Mouse (Mus musculus) lung, adult 2 months (tissue): ENCODE data around the gene Homer1. TPM values are rescaled to one million over a fixed set of nuclear protein-coding genes. Genes with fewer than 3 reads are reported as not detected.

Experiments used
- DNase-seq: peaks from one replicate; pipeline ENCODE4 v3.0.0; 2022
- H3K4me1 ChIP-seq: fragments of 200-500 bp; 2 replicates; pipeline ENCODE4 v1.6.1; 2011; ENCODE audit warnings: low read length; ENCODE audit not compliant: control insufficient read depth, insufficient read depth
- H3K4me3 ChIP-seq: fragments of 200-500 bp; replicated peaks from 2 replicates; pipeline ENCODE3; 2011; ENCODE audit warnings: low read depth, mild to moderate bottlenecking, control low read depth, low read length; ENCODE audit errors: extremely low read depth
- CTCF ChIP-seq: fragments of 200-500 bp; IDR thresholded peaks from 2 replicates; pipeline ENCODE4 v1.5.1; 2011; ENCODE audit warnings: mild to moderate bottlenecking, low read length, control low read depth; ENCODE audit not compliant: insufficient read depth
- POLR2A ChIP-seq: fragments of 200-500 bp; IDR thresholded peaks from 2 replicates; pipeline ENCODE4 v1.6.1; 2011; ENCODE audit warnings: low read depth, mild to moderate bottlenecking, control low read depth, low read length, borderline replicate concordance; ENCODE audit errors: extremely low read depth
- WGBS: fragments of 180-500 bp; shearing (Covaris S2); methylation state at CpG from one replicate; pipeline ENCODE4 v1.1.7; 2018; 5-methylcytosine and 5-hydroxymethylcytosine counted together
- polyA plus RNA-seq: library from polyadenylated mRNA; depleted of rRNA; stranded (reverse); fragments of >200 nt; gene quantifications from 2 replicates; pipeline ENCODE4 v1.2.3, GENCODE M21; 2012; rRNA removed

Gene Homer1
- polyA plus RNA-seq, 1 experiment = 1.9 TPM

GRCm38 (mm10) chr13:93423224-93423623 is 123.8 kb downstream of the Homer1 start:
- Histone ChIP-seq H3K4me1 (no peaks in the 10 kb centered on the region), H3K4me3 (no peak overlapping the region)
- TF ChIP-seq CTCF = no peak
- TF ChIP-seq POLR2A = no peak
- WGBS = 78% methylated on average over 2 of the region's 2 CpGs
- DNase-seq = no peak

GRCm38 (mm10) chr13:93427920-93428876 is 128.8 kb downstream of the Homer1 start:
- 83% methylated on average over 5 of the region's 5 CpGs for WGBS
- no peak for DNase-seq
- TF ChIP-seq CTCF (no peak), POLR2A (no peak)
- Histone ChIP-seq H3K4me3 (no peak overlapping the region), H3K4me1 (no peaks in the 10 kb centered on the region; the same call in 1 of the 2 replicates)

GRCm38 (mm10) chr13:93429205-93429604 is 129.8 kb downstream of the Homer1 start:
- DNase-seq = no peak
- Histone ChIP-seq H3K4me3 (no peak overlapping the region), H3K4me1 (no peaks in the 10 kb centered on the region; the same call in 1 of the 2 replicates)
- TF ChIP-seq POLR2A (no peak), CTCF (no peak)
- 100% methylated on average over 1 of the region's 1 CpGs for WGBS

GRCm38 (mm10) chr13:93440167-93440566 is 140.7 kb downstream of the Homer1 start:
- TF ChIP-seq POLR2A (no peak), CTCF (no peak)
- no peak overlapping the region for H3K4me3 ChIP-seq
- WGBS = 95% methylated on average over 3 of the region's 3 CpGs
- H3K4me1 ChIP-seq = no peaks in the 10 kb centered on the region
- DNase-seq = no peak

- no peak for DNase-seq
- no peak for TF ChIP-seq CTCF
- 90% methylated on average over 6 of the region's 6 CpGs for WGBS
Observed at GRCm38 (mm10) chr13:93453275-93453674, 153.8 kb downstream of the Homer1 start.

More at GRCm38 (mm10) chr13:93453275-93453674, 153.8 kb downstream of the Homer1 start:
- H3K4me3 ChIP-seq = no peak overlapping the region
- H3K4me1 ChIP-seq = no peaks in the 10 kb centered on the region; the same call in 1 of the 2 replicates

Other genes with a start within 250 kb of the Homer1 start
- gene Cmya5, start 154.9 kb upstream of the Homer1 start, polyA plus RNA-seq = 0.88 and 3.9 TPM in 2 replicates
- 12.2 and 16.0 TPM in 2 replicates for gene Tent2, start 107.2 kb upstream of the Homer1 start, polyA plus RNA-seq
- 7.0 and 10.4 TPM in 2 replicates for gene Jmy, start 200.2 kb downstream of the Homer1 start, polyA plus RNA-seq